Mouse (Mus musculus): ENCODE measurements around the gene Cnmd. TPM values are rescaled to one million over a fixed set of nuclear protein-coding genes. Genes with fewer than 3 reads are reported as not detected.

Cnmd gene
- polyA plus RNA-seq (2014; fragmentation: Illumina TruSeq; extraction: RNeasy Lipid Tissue Mini Kit (QIAGEN cat#74804); ENCODE audit: low read depth, low replicate concordance), result not detected

GRCm38 (mm10) chr14:79662001-79662400, at the start of gene Cnmd:
Gene Cnmd, minus strand, starts transcription at chr14:79662170.

Other genes starting within 250 kb of the Cnmd start
- 32.5 TPM for gene Kbtbd7, start 235.7 kb downstream of the Cnmd start, polyA plus RNA-seq (2014; fragmentation: Illumina TruSeq; extraction: RNeasy Lipid Tissue Mini Kit (QIAGEN cat#74804); ENCODE audit: low read depth, low replicate concordance)
- 0.93 TPM for gene Kbtbd6, start 210.3 kb downstream of the Cnmd start, polyA plus RNA-seq (2014; fragmentation: Illumina TruSeq; extraction: RNeasy Lipid Tissue Mini Kit (QIAGEN cat#74804); ENCODE audit: low read depth, low replicate concordance)
- gene Elf1, start 181.0 kb downstream of the Cnmd start, polyA plus RNA-seq (2014; fragmentation: Illumina TruSeq; extraction: RNeasy Lipid Tissue Mini Kit (QIAGEN cat#74804); ENCODE audit: low read depth, low replicate concordance), result 64.3 TPM
- gene Wbp4, start 180.7 kb downstream of the Cnmd start, polyA plus RNA-seq (2014; fragmentation: Illumina TruSeq; extraction: RNeasy Lipid Tissue Mini Kit (QIAGEN cat#74804); ENCODE audit: low read depth, low replicate concordance), result 89.2 TPM
- gene Sugt1, start 74.5 kb downstream of the Cnmd start, polyA plus RNA-seq (2014; fragmentation: Illumina TruSeq; extraction: RNeasy Lipid Tissue Mini Kit (QIAGEN cat#74804); ENCODE audit: low read depth, low replicate concordance), result 293 TPM
- not detected for gene Pcdh8, start 109.1 kb upstream of the Cnmd start, polyA plus RNA-seq (2014; fragmentation: Illumina TruSeq; extraction: RNeasy Lipid Tissue Mini Kit (QIAGEN cat#74804); ENCODE audit: low read depth, low replicate concordance)